Mouse (Mus musculus): Measurements from ENCODE around the gene Pde4b. TPM values are rescaled to one million over a fixed set of nuclear protein-coding genes. Genes with fewer than 3 reads are reported as not detected.

The Pde4b gene
- polyA plus RNA-seq (2017; shearing (Covaris generic)), result 346 TPM

GRCm38 (mm10) chr4:102087091-102087565 is at the start of gene Pde4b:
TSS of gene Pde4b (plus strand) at chr4:102087543.

Other genes with a start within 250 kb of the Pde4b start
- not detected for gene B020004J07Rik, start 243.5 kb upstream of the Pde4b start, polyA plus RNA-seq (2017; shearing (Covaris generic))
- gene C130073F10Rik, start 193.8 kb upstream of the Pde4b start, polyA plus RNA-seq (2017; shearing (Covaris generic)), result not detected
- gene Gm12800, start 178.4 kb upstream of the Pde4b start, polyA plus RNA-seq (2017; shearing (Covaris generic)), result not detected
- not detected for gene Gm12794, start 147.1 kb upstream of the Pde4b start, polyA plus RNA-seq (2017; shearing (Covaris generic))
- not detected for gene Gm12790, start 106.5 kb upstream of the Pde4b start, polyA plus RNA-seq (2017; shearing (Covaris generic))
- gene Gm12789, start 100.9 kb upstream of the Pde4b start, polyA plus RNA-seq (2017; shearing (Covaris generic)), result not detected

Data from naive thymus-derived CD4-positive, alpha-beta T cell, adult 5 months (primary cell).